Mouse (Mus musculus): ENCODE measurements around the gene Fam129a.

GRCm38 (mm10) chr1:151646380-151646779 lies 75.4 kb downstream of the Fam129a start:
- TF ChIP-seq CTCF (conservative IDR thresholded peaks at IDR 0.05 in 1 of 2, IDR thresholded peaks at IDR 0.05 in 1 of 2; ENCODE audit: low read depth in 2 of 2, low read length in 2 of 2) (no peak), RAD21 (IDR thresholded peaks at IDR 0.05; ENCODE audit: low read depth, low read length) (no peak), MXI1 (IDR thresholded peaks at IDR 0.05; ENCODE audit: low read depth, low read length) (no peak), TCF12 (IDR thresholded peaks at IDR 0.05; ENCODE audit: low read depth, low read length) (no peak), SMC3 (IDR thresholded peaks at IDR 0.05; ENCODE audit: low read depth, low read length) (no peak), HCFC1 (IDR thresholded peaks at IDR 0.05; ENCODE audit: low read depth, low read length) (no peak)

All from CH12.LX (cell line).